15 mouse cellular contexts compared by ENCODE assay signal in the genomic region with DNA sequence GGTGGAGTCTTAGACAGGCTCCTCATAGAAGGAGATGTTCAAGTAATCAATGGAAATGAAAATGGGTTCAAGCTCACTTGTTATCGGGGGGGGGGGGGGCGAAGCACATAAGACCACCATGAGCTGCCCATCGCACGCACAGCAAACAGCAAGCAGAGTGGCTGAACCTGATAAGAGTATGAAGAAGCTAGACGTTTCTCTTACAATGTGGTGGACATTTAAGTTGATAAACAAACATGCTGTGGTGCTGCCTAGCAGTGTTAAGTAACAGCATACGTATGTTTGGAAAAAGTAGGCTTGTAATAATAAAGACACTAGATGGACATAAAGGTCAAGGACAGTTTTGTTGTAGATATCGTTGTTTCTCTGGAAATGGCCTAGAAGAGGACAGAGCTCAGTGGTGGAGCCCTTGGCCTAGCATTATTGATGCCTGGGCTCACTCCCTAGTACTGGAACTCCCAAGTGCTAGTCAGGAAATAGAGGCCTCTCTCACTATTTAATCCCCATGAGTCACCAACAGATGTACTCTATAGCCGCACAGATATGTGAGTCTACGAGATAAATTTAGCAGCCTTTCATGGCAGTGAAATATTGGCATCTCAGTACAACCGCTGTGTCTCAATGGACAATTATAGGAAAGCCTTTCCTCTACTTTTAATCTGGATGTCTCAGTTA. TPM values are rescaled to one million over a fixed set of nuclear protein-coding genes. Genes with fewer than 3 reads are reported as not detected.
DNase-seq lines count a peak whose midpoint lies in the region; ATAC-seq and TF ChIP-seq lines count a peak whose summit lies in the region.
"Had no signal": no experiment of that assay in that cellular context is flagged by ENCODE, and none has a peak within 500 bp of the region (broad histone marks: within the 10 kb centered on the region; RNA-seq: fewer than 3 reads in every experiment).

No protein-coding gene starts in this region.

- 66% methylated on average over 10 of the region's 10 CpGs for WGBS in intestine, postnatal 0 days
- 73% methylated on average over 10 of the region's 10 CpGs for WGBS in olfactory bulb, adult 2 months

- H3K9ac ChIP-seq in intestine, postnatal 0 days (ENCODE audit: low read depth, low read length) = no peak overlapping the region
- H3K9ac ChIP-seq: hindbrain, embryonic 14.5 days; limb, embryonic 15.5 days; midbrain, embryonic 15.5 days; stomach, embryonic 15.5 days had no signal

- ATAC-seq in megakaryocyte, adult 5-6 weeks (ENCODE audit: poor library complexity, severe bottlenecking) = no peak
- ATAC-seq in intestine, postnatal 0 days = 0 out of 2 replicates have a peak, but pooled peaks have one; percentile 25
- ATAC-seq: midbrain, embryonic 15.5 days had no signal

- no peak overlapping the region for H3K27ac ChIP-seq in intestine, postnatal 0 days (ENCODE audit: low read depth, low read length)
- peak overlapping the region; percentile 72 for H3K27ac ChIP-seq in olfactory bulb, adult 2 months (ENCODE audit: insufficient read depth, low read depth, low read length)
- H3K27ac ChIP-seq: hindbrain, embryonic 14.5 days; limb, embryonic 15.5 days; midbrain, embryonic 15.5 days; stomach, embryonic 15.5 days had no signal

- TF ChIP-seq CTCF in intestine, postnatal 0 days (IDR thresholded peaks at IDR 0.05; ENCODE audit: low read depth) = no peak
- no peak for TF ChIP-seq CTCF in olfactory bulb, adult 2 months (IDR thresholded peaks at IDR 0.05; ENCODE audit: insufficient read depth, low read depth, low read length)

- peak; percentile 12 for DNase-seq in heart, adult 11 months
- DNase-seq in heart, postnatal 14 days = no peak
- DNase-seq in spleen, adult 18-20 months = no peak
- no peak for DNase-seq in c-Kit-positive CD71-positive TER-119-positive erythroid progenitor cells, embryonic 14.5 days (ENCODE audit: low spot score)
- DNase-seq: adrenal gland, postnatal 10 days; gastrocnemius, postnatal 25 days; kidney, postnatal 14 days had no signal

- H3K4me1 ChIP-seq in megakaryocyte, embryonic 14.5 days = peaks cover 42% of the 10 kb centered on the region
- no peaks in the 10 kb centered on the region for H3K4me1 ChIP-seq in intestine, postnatal 0 days (replicated peaks; ENCODE audit: control insufficient read depth, insufficient read depth, low read length)
- H3K4me1 ChIP-seq in olfactory bulb, adult 2 months (ENCODE audit: control insufficient read depth, insufficient read depth, low read length) = peaks cover 9% of the 10 kb centered on the region
- H3K4me1 ChIP-seq: limb, embryonic 15.5 days; midbrain, embryonic 15.5 days; stomach, embryonic 15.5 days had no signal

- H3K36me3 ChIP-seq in megakaryocyte, embryonic 14.5 days (replicated peaks; ENCODE audit: low read length) = peaks cover 4% of the 10 kb centered on the region
- H3K36me3 ChIP-seq in intestine, postnatal 0 days (ENCODE audit: control insufficient read depth, insufficient read depth) = no peaks in the 10 kb centered on the region
- H3K36me3 ChIP-seq: limb, embryonic 15.5 days; midbrain, embryonic 15.5 days; stomach, embryonic 15.5 days had no signal

- no peak overlapping the region for H3K4me2 ChIP-seq in intestine, postnatal 0 days (replicated peaks; ENCODE audit: low read depth)
- H3K4me2 ChIP-seq: hindbrain, embryonic 14.5 days; limb, embryonic 15.5 days; midbrain, embryonic 15.5 days; stomach, embryonic 15.5 days had no signal

- peak overlapping the region; percentile 56 for H3K4me3 ChIP-seq in megakaryocyte, embryonic 14.5 days (replicated peaks)
- H3K4me3 ChIP-seq in intestine, postnatal 0 days (ENCODE audit: low read depth, low read length) = no peak overlapping the region
- H3K4me3 ChIP-seq in olfactory bulb, adult 2 months (ENCODE audit: insufficient read depth, low read depth, low read length) = no peak overlapping the region
- H3K4me3 ChIP-seq: limb, embryonic 15.5 days; midbrain, embryonic 15.5 days; stomach, embryonic 15.5 days had no signal

- H3K9me3 ChIP-seq in megakaryocyte, embryonic 14.5 days = peaks cover 5% of the 10 kb centered on the region
- H3K9me3 ChIP-seq in intestine, postnatal 0 days (ENCODE audit: control insufficient read depth) = no peaks in the 10 kb centered on the region; the same call in 1 of the 2 replicates
- H3K9me3 ChIP-seq: limb, embryonic 15.5 days; midbrain, embryonic 15.5 days; stomach, embryonic 15.5 days had no signal

- intact Hi-C loops in heart, postnatal 14 days (cut with DNase I) = no loop called here

- no peak for TF ChIP-seq POLR2A in olfactory bulb, adult 2 months (IDR thresholded peaks at IDR 0.05; ENCODE audit: insufficient read depth, low read depth, low read length)

- H3K27me3 ChIP-seq in megakaryocyte, embryonic 14.5 days (replicated peaks) = no peaks in the 10 kb centered on the region
- H3K27me3 ChIP-seq in intestine, postnatal 0 days (replicated peaks; ENCODE audit: control insufficient read depth, insufficient read depth, low read length) = no peaks in the 10 kb centered on the region
- H3K27me3 ChIP-seq: limb, embryonic 15.5 days; midbrain, embryonic 15.5 days; stomach, embryonic 15.5 days had no signal

RNA-seq across cellular contexts. Expression of a gene that starts 14.0 kb away (rescaled TPM):
- 10 to 100 TPM; 95.4 to 99.7 TPM for total RNA-seq in heart, postnatal 14 days (2021)
- 14.4 and 16.4 TPM in 2 replicates for polyA plus RNA-seq in megakaryocyte, embryonic 14.5 days (2012; ENCODE audit: insufficient read depth, low replicate concordance)
- 42.9 and 46.0 TPM in 2 replicates for total RNA-seq in megakaryocyte, adult 5-6 weeks (2015)
- 40.0 and 41.4 TPM in 2 replicates for total RNA-seq in megakaryocyte, adult 5-6 weeks (2017)
- 59.2 and 64.3 TPM in 2 replicates for polyA plus RNA-seq in intestine, postnatal 0 days (2015; fragmentation: Nextera tagmentation; extraction: Ambion mirVana)
- polyA plus RNA-seq in olfactory bulb, adult 2 months (2012; ENCODE audit: insufficient read depth, insufficient read length, low replicate concordance, missing spikeins) = 227 TPM in 1 of 2 replicates, not detected in the other
